Mouse (Mus musculus) thymus, postnatal 10 days (tissue): ENCODE data around the gene Cpd.
"Not testable (repeated sequence)": the region's sequence is repeated elsewhere in the genome, so short reads cannot be mapped to it uniquely, and the experiment has no call there.

ENCODE experiments used
- DNase-seq, 2 experiments: peaks; one replicate each; pipeline ENCODE4 v3.0.0; 2021; ENCODE audit warnings: low spot score in 2 of 2

The Cpd gene

DNA sequence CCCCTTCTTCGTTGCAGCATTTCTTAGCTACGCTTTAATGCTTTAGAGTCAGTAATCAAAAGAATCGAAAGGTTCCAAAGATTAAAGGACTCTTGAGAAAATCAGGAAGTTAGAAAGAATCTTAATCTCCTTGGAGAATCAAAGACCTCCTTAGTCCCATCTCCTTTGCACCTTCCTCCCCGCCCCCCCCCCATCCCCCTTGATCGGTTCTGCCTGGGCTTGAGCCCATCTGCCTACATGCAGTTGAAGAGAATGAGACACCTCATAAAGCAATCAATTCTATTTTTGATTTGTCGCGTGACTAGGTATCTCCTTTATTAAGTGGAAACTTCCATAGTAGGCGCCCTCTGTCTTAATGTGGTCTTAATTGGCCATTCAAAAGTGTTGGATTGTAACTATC is 536 bp upstream of the Cpd start:
- no peak for DNase-seq

DNA sequence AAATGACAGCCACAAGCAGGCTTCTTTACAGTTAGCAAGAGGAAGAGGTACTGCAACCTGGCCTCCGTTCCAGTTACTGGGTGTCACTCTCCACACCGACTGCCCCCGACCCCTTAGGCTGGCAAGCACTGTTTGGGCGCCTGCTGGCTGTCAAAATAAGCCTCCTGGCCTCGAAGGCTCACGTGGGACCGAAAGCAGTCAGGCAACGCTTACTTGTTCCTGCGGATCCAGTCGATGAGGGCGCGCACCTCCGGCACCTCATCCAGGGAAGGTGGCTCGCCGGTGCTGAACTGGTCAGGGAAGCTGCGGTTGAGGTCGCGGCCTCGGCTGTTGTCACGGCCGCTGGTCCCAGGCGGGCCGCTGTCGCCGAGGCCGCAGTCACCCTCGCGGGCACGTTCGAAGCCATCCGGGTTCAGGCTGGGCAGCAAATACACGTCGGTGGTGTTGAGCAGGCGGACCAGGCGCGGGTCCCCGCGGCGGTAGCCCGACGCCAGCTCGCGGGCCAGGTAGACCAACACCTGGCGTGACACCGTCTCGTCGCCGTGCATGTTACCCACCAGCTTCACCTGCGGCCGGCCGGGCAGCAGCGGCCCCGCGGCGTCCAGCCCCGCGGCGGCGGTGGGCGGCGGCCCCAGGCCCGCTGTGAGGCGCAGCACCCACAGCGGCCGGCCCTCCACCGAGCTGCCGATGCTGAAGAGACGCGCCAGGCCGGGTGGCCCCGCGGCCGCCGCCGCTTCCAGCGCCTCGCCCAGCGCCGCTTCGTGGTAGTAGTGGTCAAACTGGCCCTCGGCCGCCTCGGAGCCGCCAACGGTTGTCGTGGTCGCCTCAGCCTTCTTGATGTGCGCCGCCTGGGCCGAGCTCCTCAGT is 574 bp downstream of the Cpd start:
- DNase-seq: peak in 1 of 2 experiments; percentile 7

DNA sequence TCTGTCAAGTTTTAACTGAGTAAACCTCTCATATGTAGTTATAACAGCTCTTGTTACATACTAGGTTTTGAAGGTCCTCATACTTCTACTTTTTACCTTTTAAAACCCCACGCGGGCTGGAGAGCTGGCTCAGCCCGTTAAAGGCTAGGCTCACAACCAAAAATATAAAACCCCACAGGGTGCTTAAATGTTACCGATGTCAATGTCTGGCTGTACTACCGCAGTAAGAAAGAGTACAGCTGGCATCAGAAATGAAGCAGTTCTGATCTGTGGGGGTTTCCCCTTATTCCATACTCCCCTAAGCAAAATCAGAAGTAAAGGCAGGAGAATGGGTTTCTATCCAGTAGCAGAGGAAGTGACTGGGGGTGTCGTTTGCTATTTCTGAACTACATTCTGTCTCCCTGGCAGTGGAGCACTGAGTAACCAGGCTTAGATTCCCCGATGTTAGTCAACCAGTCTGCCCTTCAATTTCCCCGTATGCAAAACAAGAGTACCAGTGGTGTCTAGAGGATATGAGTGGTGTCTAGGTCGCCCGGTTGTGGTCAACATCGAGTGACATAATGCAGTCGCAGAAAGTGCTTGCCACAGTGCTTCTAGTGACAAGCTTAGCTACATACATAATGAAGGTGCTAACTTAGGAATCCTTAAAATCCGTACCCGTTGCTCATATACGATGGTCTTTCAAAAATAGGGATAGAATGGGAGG is 1.4 kb downstream of the Cpd start:
- DNase-seq: peak in 1 of 2 experiments; percentile 7

DNA sequence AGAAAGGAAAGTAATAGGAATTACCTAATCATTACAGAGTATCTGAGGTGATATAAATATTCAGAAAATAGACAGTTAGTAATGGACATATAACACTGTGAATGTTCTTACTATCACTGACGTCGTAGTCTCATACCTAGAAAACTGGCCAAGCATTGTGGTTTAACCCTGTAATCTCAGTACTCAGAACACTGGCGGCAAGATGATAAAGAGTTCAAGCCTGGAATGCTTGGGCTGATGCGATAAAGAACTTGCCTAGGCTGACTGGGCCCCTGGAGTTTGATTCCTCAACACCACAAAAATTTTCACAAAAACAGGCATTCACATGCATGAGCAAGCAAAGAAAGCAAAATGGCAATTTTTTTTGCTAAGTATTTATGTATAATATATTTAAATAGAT is 8.2 kb downstream of the Cpd start:
- DNase-seq: no peak

DNA sequence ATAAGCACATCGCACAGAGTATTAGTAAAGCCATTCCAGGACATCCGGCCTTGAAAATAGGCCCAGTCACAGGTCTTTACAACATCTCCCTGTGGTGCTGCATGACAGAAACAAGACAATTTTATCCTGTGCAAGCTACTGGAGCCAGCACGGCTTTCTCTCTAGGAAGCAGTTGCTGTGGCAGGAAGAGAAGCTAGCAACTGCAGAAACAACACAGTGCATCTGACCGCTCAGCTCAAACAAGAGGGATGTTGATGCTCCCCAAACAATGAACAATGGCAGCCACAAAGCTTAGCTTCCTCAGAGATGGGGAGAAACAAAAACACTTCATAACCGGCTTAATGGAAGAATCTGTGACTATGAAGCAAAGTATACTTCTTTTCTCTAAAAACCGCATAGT is 10.5 kb downstream of the Cpd start:
- DNase-seq: no peak

DNA sequence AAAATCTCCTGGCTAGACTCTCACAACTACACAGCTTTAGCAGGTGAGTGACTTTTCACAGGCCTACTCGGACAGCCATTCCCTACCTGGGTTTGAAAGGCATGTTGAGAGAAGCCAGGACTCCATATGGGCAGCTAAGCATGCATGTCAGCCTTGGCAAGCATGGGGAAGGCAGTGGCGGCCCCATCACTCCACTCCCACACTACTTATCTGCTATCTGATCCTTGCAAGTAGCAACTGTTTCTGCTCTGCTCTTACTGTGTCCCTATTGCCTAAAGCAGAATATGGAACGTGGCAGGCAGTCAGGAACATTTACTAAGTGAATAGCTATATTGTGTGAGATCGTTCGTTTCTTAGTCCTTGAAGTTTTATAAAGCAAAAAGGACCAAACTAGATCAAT is 10.9 kb downstream of the Cpd start:
- no peak for DNase-seq

DNA sequence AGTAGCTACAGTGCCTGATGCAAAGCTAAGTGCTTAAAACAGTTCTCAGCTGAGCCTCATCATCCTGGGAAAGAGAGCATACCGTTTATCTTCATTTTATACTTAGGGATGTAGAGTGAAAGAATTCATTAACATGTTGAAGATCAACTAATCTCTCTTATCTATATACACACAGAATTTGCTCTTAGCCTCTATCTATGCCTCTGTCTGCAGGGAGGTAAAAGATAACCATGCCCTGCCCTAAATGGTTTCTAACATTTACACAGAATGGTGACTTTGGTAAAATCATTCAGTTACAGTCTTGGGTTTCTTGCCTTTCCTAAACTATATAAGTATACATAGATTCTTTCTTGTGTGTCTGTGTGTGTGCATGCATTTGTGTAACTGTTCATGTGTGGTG is 12.2 kb downstream of the Cpd start:
- no peak for DNase-seq

DNA sequence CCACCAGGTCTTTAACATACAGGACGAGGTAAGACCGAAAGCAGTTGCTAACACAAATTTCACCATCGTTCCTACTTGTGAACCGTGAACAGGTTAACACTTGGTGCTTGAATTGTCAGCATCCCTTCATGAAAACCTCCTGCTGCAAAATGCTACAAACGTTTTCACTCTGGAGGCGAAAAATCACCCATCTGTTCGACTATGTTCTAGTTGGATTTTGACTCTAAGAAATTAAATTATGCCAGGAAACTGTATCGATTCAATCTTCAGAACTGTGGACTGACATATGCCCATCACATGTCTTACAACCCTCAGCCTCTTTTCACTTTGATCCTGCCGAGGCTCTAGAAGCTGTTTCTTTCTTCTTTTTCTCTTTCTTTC is 21.9 kb downstream of the Cpd start:
- DNase-seq: no peak

DNA sequence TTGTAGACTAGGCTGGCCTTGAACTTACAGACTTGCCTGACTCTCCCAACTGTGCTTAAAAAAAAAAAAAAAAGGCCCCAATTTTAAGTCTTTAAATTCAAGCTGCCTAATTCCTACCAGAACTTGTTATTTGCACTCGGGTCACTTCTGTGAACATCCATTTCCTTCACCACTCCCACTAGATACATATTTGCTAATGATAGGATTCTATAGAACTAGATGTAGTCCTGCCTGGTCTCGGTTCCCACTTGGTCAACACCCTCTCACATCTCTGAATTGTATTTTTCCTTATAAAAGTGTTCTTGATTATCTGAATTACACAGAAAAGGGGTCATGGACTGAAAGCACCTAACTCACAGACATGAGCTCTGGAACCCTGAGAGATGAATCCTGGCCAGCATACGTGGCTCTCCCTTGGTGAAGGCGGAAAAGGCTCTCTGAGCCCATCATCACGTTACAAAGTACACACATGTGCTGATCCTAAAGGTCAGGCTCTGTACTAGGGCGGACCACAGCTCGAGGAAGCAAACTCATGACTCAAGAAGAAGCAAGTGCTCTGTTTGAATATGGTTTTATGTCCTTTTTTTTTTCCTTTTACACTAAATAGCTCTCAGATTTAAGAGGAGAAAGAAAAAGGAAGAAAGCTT is 22.5 kb downstream of the Cpd start:
- no peak for DNase-seq

DNA sequence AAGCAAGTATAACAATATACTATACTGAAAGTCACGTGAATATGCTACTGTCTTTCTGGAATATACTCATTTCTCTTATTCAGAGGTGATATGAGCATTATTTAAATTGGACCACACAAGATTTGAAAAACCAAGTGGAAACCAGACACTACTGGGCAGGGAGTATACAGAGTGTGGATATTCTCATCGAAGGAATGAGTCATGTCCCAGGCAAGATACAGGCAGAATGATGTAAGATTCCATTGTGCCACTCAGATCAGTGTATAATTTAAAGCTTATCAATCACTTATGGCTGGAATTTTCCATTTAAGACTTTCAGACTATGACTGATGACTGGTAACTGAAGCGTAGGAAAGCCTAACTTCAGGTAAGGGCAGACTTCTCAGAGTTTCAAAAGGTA is 23.2 kb downstream of the Cpd start:
- DNase-seq: no peak

DNA sequence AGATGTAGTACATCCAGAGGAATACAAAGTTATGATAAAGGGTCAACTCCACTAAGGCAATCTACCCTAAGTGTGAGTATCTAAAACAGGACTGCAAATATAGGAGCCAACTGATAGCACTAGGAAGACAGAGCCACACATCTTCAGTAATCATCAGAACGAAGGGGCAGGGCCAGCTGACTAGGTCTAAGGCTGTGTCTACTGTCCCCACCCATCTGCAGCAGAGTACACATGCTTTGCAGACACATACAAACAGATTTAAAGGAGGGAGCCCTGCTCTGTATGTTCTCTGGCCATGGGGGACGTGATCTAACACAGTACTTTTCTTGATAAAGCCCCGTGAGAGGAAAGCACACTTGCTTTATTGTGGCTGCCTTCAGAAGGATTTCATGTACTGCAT is 25.5 kb downstream of the Cpd start:
- no peak for DNase-seq

DNA sequence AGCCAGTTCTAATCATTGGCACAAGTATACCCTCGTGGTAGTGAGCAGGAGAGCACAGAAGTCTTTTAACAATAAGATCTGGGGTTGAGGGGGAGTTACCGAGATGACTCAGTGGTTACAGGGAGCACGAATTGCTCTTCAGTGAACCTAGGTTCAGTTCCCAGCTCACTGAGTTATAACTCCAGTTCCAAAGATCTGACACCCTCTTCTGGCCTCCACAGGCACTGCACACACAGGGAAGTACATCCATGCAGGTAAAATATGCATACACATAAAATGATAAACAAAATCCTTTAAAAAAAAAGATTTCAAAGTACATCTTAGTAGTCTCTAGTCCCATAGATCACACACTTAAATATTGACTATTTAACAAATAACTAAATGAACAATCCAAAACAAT is 29.2 kb downstream of the Cpd start:
- no peak for DNase-seq

DNA sequence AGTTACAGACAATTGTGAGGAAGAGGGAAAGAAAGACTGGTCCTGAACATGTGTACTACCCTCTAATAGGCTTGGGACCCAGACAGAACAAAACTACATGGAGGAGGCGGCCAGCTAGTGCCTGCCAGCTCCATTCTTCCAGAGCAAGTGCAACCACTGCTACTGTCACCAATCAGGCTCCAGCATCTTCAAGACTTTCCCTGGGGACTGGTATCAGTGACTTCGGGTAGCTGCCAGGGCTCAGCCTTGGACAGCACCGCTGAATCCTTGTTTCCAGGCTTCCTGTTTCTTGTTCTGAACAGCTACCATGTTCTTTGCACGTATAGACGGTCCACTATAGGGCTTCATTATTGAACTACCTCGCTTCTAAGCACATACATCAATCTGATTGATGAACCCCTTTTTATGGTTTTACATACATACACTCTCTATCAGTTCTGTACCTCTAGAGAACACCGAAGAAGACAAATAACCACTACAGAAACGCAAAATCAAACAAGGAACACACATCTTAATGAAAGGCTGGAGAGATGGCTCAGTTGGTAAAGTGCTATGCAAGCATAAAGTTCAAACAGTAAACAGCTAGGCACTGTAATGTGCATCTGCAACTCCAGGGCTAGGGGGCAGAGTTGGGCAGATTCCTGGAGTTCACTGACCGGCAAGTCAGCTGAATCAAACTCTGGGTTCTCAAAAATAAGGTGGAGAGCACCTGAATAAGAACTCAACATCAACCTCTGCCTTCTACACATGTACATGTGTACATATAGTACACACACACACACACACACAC is 35.9 kb downstream of the Cpd start:
- no peak for DNase-seq

DNA sequence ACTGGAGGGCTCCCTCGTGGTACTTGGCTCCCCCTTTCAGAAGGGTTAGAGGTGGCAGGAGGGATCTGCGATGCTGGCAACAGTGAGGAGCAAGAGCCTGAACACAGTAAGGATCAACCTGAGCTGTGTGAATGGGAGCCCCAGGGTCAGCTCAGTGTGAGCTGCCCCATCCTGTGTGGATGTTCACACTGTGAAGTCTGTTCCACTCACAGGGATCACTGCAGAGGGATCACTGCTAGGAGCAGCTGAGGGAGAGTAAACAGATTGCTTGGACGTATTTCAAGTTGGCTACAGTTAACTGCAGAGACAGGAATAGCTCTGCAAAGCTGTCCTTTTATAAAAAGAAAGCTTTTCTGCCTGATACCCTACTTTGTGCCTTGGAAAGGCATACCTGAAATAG is 37.4 kb downstream of the Cpd start:
- no peak for DNase-seq

DNA sequence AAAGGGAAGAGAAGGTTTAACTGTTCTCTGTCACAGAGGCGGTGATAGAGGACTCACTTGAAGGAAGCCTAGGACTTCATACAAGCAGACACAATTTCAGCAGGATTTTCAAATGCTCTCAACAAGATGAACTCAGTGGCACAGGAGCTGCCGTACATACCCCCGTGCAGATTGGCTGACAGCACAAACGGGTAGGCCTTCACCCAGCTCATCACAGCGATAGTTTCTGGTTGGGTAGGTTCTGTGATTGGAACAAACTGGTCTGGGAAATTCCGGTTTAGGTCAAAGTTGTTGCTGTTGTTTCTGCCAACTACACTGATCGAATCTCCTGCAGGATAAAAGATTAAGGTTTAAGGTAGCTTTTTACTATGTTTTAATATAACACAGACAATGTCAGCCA is 38.3 kb downstream of the Cpd start:
- no peak for DNase-seq

DNA sequence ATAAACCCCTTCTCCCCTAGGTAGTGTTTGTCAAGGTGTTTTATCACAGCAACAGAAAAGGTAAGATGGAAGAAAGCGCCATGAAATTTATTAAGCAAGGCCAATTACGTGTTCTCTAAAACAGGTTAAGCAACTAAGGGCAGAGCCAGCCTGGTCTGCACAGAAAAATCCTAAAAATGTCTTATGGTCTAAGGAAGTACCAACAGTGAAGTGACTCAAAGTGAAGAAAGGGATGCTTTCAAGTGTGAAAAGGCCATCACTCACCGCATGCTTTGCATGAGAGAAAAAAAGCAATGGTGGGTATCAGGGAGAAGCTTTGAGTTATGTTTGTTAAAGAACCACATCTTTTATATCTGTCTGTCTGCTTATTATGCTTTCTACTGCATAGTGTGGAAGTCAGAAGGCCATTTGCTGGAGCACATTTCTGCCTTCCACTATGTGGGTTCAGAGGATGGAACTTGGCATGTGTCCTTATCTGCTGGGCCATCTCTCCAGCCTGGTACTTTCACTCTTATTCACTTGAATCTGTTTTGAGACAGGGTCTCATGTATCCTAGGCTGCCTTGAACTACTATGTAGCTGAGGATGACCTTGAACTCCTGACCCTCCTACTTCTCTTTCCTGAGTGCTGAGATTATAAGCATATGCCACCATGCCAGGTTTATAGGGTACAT is 39.7 kb downstream of the Cpd start:
- DNase-seq: no peak

DNA sequence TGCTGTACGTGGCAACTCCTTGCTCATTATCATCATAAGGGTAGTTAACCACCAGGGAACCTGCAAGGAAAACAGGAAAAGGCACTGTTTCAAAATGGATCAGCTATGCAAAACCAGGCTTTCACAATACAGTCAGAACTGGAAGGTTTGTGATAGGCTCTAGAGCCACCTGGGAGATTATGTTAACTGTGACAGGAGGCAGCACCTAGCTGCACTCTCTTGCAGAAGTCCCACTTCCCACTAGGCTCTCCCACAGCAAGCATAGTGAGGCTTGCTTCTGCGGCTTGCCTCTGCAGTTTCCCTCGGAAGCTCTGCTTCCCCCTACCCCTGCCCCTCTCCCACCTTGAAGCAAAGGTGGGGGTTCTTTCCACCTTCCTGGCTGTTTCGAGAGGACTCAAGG is 40.8 kb downstream of the Cpd start:
- no peak for DNase-seq

DNA sequence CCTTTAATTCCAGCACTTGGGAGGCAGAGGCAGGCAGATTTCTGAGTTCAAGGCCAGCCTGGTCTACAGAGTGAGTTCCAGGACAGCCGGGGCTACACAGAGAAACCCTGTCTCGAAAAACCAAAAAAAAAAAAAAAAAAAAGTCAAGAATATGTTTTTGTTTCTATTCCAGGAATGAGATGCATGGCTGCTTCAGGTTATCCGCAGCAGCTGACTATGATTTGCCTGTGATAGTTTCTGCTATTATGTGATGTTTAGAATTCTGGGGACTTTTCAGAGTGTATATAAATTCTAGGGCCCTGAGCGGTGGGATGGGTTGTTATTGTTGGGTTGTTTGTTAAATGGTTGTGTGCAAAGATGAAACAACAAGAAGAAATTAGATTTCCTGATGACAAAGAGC is 41.7 kb downstream of the Cpd start:
- not testable (repeated sequence) for DNase-seq

DNA sequence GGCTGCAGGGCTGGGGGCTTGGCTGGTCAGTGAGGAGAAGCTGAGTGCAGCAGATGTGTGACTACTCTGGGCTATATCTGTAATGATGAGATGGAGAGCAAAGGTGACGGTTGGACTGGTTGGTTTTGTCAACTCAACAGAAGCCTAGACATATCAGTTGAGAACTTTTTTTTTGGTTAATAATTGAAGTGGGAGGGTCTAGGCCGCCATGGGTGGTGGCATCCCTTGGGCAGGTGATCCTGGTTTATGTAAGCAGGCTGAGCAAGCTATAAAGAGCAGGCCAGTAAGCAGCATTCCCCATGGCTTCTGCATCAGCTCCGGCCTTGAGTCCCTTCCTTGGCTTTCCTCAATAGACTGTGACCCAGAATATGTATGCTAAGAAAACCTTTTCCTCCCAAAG is 43.6 kb downstream of the Cpd start:
- DNase-seq: no peak

DNA sequence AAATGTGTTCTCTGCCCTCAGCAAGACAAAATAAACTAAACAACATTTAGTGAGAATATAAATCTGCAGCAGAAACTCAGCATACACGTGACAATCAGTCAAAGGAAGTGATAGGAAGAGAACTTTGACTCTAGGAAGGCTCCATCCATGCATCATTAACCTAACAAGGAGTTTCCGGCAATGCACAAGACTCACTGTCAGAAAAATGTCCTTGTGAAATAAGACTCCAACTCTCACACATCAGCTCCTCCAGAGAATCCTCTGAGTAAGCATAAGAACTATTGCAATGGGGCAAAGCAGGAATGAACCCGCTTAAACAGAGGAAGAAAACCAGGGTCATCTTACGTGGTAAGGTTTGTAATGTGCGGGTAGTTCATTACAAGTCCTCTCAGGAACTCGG is 49.6 kb downstream of the Cpd start:
- DNase-seq: no peak

DNA sequence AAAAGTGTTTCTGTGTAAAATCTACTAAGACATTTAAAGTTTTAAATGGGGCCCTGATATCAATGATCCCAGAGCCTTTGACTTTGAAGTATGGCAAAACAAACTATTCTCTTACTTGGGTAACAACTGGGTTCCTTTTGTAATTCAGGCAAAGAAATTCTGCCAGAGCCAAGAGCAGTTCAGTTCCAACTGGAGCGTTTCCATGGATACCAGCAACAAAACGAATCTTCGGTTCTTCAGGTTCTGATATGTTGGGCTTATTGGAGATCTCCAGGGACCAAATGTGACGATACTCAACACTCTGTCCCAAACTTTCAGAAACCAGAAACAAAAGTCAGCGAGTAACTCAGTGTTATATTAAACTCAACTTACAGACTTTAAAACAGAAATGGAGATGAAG is 51.5 kb downstream of the Cpd start:
- DNase-seq: no peak

DNA sequence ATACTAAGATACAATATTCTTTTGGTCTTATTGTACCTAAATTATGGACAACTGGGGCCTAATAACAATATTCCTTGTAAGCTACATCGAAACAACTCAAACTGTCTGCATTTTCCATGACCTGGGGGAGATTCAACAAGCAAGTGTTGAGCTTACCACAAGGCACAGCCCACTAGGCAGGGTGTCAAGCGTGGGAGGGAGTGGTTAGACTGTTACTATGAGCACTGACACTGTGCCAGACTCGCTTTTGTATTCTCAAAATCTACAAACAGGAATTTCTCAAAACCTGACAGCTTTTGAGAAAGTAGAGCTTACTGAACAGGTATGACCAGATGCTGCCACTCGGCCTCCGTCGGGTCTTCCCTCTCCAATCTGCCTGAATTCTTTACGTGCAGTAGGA is 55.5 kb downstream of the Cpd start:
- no peak for DNase-seq
